Mouse (Mus musculus): Measurements from ENCODE around the gene Wipf2.

GRCm38 (mm10) chr11:98850100-98851093 lies 13.0 kb upstream of the Wipf2 start:
- no peak for TF ChIP-seq POLR2A (IDR thresholded peaks at IDR 0.05; ENCODE audit: low read depth, low read length)
- TF ChIP-seq CTCF (IDR thresholded peaks at IDR 0.05; ENCODE audit: extremely low read depth, insufficient read length, insufficient replicate concordance, low read depth, low read length) = no peak

Measured in small intestine, adult 2 months (tissue).